Mouse (Mus musculus) heart, embryonic 16.5 days (tissue): ENCODE measurements around the gene Glb1l. TPM values are rescaled to one million over a fixed set of nuclear protein-coding genes. Genes with fewer than 3 reads are reported as not detected.

Experiments
- microRNA-seq: library from miRNA; unstranded; fragments of <30 nt; microRNA quantifications from one replicate; pipeline ENCODE4, GENCODE M21; 2017
- polyA plus RNA-seq: library from polyadenylated mRNA; unstranded; fragments of >200 nt; fragmentation: Nextera tagmentation; extraction: Ambion mirVana; gene quantifications from 2 replicates; pipeline ENCODE4 v1.2.1, GENCODE M21; 2015

Gene Glb1l
- polyA plus RNA-seq, 1 experiment from 2014 or later = 8.8 TPM

Small RNA genes within 50 kb of the gene (microRNA-seq; reads per million reads assigned to microRNA genes)
- not detected for gene Gm27943

Other genes starting within 250 kb of the Glb1l start
- 7.5 and 8.8 TPM in 2 replicates for gene Nhej1, start 85.6 kb downstream of the Glb1l start, polyA plus RNA-seq
- 1.1 TPM in 2 replicates for gene Slc23a3, start 76.9 kb downstream of the Glb1l start, polyA plus RNA-seq
- 39.2 and 40.9 TPM in 2 replicates for gene Cnppd1, start 68.1 kb downstream of the Glb1l start, polyA plus RNA-seq
- gene Retreg2, start 68.0 kb downstream of the Glb1l start, polyA plus RNA-seq = 33.9 TPM in 2 replicates
- 30.4 and 31.7 TPM in 2 replicates for gene Zfand2b, start 42.2 kb downstream of the Glb1l start, polyA plus RNA-seq
- 15.2 and 16.1 TPM in 2 replicates for gene Abcb6, start 30.4 kb downstream of the Glb1l start, polyA plus RNA-seq
- gene Ankzf1, start 18.7 kb downstream of the Glb1l start, polyA plus RNA-seq = 22.8 and 32.0 TPM in 2 replicates
- gene Atg9a, start 18.6 kb downstream of the Glb1l start, polyA plus RNA-seq = 31.7 and 34.9 TPM in 2 replicates
- 96.5 and 102 TPM in 2 replicates for gene Stk16, start within 50 bp of the Glb1l start, polyA plus RNA-seq
- gene Tuba4a, start 9.1 kb upstream of the Glb1l start, polyA plus RNA-seq = 63.3 and 81.2 TPM in 2 replicates
- gene A630095N17Rik, start 21.3 kb upstream of the Glb1l start, polyA plus RNA-seq = 0.24 TPM in 1 of 2 replicates, not detected in the other
- 45.6 and 46.0 TPM in 2 replicates for gene Dnajb2, start 25.6 kb upstream of the Glb1l start, polyA plus RNA-seq
- 0.44 and 0.62 TPM in 2 replicates for gene Ptprn, start 53.7 kb upstream of the Glb1l start, polyA plus RNA-seq
- gene Resp18, start 67.6 kb upstream of the Glb1l start, polyA plus RNA-seq = 0.76 TPM in 1 of 2 replicates, not detected in the other
- gene Dnpep, start 107.2 kb upstream of the Glb1l start, polyA plus RNA-seq = 129 and 131 TPM in 2 replicates
- 469 and 480 TPM in 2 replicates for gene Des, start 149.5 kb upstream of the Glb1l start, polyA plus RNA-seq
- 41.1 and 46.4 TPM in 2 replicates for gene Speg, start 164.5 kb upstream of the Glb1l start, polyA plus RNA-seq
- gene Gmppa, start 225.1 kb upstream of the Glb1l start, polyA plus RNA-seq = 72.6 and 85.3 TPM in 2 replicates
- 0.08 and 0.27 TPM in 2 replicates for gene Asic4, start 239.6 kb upstream of the Glb1l start, polyA plus RNA-seq